Mouse (Mus musculus): ENCODE measurements around the gene Abhd17a.

Gene Abhd17a

DNA sequence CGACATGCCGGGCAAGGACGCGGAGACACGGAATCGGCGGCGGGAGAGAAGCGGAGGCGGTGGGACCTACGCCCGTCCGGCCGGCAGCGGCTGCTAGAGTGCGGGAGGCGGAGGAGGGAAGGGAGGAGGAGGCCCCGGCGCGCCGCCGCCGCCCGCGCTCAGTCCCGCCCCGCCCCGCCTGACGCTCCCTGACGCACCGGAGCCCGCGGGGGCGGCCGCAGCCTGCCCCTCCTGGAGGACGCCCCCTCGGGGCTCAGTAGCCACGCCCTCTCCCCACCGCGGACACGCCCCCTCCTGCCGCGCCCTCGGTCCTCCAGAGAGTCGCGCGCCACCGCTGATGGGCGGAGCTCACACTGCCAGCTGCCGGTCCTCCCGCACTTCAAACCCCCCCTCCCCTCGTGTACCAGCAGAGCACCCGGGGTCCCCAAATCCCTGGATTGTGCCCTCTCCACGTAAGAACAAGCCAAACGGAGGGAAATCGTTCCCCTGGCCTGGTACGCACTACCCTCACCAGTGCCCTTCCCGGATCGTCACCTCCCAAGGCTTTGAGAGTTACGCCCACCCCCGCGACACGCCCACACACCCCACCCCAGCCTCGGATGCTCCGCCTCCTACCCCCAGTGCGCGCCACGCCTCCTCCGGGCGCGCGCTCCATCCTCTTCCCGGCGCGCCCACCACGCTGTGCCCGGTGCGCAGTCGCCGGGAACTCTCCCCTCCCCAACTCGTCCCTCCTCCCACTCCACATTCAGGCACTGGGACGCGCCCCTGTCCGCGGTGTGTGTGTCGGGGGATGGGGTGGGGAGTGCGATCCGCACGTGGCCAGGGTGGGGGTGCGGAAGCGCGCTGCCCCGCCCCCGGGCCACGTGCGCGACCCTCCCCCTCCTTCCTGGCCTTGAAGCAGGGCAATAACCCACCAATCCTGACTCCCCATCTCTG is 12.7 kb downstream of the Abhd17a start, which contains the start of gene Klf16:
TSS of gene Klf16 (minus strand) at position 127 of the 936 bp plus-strand sequence.
- peak; percentile 92 to 94 for DNase-seq (ENCODE audit: low spot score in 2 of 2)

DNA sequence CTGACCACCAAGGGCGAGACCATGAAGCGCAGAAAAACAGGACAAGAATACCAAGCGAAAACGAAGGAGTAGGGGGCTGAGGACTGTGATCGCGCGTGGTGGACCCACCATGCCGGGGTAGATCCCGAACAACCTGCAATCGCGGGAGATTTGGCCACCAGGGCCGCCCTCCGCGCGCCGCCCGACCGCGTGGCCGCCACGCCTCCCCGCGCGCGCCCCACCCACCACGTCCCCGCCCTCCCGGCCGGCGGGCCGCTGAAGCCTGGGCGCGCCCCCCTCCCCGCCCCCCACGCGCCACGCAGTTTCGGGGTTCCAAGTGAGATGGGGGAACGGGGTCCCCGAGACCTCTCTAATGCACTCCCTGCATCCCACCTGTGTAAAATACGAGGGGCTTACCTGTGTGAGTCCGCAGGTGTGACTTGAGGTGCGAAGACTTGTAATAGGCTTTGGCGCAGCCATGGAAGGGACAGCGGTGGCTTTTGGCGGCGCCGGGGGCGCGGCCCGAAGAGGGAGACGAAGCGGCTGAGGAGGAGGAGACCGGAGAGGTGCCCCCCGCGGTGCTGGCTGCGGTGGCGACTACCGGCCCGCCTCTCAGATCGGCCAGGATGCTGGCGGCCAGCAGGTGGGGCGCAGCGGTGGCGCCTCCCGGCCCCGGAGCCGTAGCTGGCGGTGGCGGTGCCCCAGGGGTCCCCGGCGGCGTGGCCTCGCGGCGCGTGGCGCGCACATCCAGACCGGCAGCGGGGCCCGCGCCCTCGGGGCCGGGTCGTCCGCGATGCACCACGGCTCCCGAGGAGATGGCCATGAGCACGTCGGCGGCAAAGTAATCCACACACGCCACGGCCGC is 13.6 kb downstream of the Abhd17a start:
- no peak for DNase-seq (ENCODE audit: low spot score in 2 of 2)

DNA sequence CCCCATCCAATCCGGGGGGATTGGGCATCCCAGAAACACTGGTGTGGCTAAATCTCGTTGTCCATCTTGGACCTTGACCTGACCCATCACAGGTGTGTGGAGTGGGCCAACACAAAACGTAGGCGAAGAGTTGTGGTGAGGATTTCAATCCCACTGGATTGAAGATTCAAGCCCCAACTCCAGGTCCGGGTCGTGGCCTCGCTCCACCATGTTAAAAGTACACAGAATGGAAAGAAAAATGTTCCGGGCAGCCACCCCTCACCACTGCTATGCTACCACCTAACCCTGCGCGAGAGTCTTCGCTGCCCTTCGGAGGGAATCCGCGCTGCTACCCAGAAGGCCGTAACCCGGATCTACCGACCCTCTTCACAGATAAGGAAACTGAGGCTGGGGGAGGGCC is 14.2 kb downstream of the Abhd17a start:
- no peak for DNase-seq (ENCODE audit: low spot score in 2 of 2)

DNA sequence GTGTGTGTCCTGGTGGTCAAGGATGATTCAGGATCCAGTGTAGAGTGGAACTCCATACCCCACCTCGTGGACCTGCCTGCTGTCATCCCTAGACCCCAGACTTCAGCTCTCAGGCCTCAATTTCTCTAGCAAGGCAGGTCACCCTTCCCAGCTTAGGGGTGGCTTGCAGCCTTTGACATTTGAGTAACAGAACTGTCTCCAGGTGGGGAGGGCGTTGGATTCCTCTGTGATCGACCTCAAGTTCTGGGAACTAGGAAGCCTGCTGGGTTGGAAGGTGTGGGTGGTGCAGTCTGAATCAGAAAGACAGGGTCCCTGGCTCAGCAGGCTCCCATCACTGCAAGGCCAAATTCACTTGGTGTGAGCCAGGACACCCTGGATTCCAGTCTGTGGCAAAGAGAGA is 15.2 kb downstream of the Abhd17a start:
- DNase-seq (ENCODE audit: low spot score in 2 of 2): no peak

DNA sequence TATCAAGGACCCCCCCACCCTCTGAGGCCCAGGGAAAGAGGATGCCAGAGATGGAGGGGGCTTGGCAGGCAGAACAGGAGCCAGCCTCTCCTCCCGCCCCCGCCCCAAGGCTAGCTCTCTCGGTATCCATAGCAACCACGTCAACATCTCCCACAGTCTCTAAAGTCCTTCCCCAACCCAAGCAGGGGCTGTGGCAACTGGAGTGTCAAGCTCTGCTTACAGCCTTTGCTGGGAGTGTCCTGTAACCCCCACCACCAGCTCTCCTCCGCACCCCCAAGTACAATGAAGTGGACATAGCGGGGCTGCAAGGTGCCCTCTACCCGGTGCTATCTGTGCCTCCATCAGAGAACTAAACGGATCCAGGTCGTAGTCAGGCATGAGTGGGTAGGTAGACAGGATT is 16.2 kb downstream of the Abhd17a start:
- no peak for DNase-seq (ENCODE audit: low spot score in 2 of 2)

DNA sequence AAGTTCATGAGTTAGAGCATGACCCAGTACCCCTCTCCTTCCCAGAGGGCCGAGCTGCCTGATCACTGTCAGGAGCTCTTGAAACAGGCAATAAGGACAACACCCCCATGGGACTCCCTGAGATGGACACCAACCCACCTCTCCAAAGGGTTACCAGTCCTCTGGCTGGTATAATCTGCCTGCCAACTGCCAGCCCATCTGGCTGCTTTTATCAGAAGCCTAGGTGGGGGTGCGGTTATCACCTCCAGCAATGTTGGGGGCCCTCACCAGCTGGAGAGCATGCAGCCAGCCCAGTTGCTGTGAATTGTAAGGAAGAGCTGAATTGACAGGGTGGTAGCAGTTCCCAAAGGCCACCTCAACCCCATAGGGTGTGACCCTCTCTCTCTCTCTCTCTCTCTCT is 17.7 kb downstream of the Abhd17a start:
- DNase-seq (ENCODE audit: low spot score in 2 of 2): no peak

DNA sequence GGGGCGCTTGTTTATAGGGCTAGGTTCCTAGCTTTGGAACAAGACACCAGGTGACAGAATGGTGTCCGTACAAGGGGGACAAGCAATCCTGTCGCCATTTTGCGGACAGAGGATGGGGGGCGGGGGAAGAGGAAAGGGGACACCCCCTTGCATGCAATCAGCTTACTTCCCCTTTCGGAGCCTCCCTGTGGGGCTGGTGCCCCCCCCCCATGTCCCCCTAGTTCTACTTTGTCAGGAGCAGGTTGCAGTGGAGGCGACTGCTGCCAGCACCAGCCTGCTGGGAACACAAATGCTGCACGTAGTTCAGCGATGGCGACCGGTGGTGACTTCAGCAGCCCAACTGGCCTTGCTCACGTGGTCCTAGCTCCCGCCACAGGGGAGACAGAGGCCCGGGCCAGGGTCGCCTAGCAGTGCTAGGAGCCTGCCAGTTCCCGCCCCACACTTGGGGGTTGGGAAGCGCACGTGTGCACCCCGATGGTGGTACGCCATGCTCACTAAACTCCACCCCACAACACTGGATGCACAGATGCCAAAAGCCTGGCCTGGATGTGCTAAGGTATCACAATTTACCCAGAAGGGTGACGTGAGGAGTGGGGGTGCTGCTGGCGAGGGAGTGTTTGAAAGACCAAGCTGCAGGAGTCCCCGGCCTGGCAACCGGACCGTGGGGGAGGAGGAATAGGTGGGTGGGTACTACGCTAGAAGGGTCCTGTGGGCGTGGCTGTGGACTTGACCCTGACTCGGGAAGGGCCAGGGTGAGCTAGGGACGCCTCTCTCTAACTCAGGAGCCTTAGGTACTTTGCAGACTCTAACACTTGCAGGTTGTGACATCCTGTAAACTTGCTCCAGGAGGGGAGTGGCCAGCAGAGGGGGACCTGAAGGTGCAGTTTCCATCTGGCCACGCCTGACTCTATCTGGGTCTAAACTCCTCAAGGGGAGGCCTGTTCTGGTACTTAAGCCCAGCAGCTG is 19.0 kb downstream of the Abhd17a start:
- no peak for DNase-seq (ENCODE audit: low spot score in 2 of 2)

DNA sequence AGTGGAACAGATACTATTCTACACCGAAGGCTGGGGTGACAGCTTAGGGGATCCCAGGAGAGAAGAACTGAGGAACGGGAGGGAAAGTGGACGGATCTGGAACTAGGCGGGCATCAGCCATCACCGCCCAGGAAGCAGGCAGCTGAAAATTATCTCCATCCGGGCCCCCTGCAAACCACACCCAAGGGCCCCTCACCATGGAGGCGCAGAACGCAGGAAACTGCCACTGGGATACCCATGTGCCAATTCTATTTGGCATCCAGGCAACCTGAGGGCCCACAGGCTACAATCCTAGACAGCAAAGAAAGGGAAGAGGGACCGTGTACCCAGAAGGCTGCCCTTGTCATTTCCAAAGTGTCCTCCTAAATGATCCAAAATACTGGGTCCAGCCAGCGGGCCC is 19.7 kb downstream of the Abhd17a start:
- DNase-seq (ENCODE audit: low spot score in 2 of 2): no peak

DNA sequence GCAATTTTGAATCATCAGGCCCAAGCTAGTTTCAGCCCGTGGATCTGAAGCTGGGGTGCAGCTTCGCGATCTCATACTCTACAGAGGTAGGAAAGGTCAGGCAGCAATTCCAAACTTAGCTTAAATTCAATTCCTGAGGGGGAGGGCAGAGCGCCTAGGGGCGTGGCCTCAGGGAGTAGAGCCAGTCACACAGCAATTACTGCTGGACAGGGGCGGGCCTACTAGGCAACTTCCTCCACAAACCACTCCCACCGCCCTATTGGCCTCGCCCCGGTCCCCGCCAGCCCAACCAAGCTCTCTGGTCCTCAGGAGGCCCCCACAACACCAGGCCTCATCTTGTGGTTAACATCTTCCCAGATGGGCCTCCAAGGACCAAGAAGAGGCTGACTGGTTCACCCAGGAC is 20.5 kb downstream of the Abhd17a start:
- no peak for DNase-seq (ENCODE audit: low spot score in 2 of 2)

DNA sequence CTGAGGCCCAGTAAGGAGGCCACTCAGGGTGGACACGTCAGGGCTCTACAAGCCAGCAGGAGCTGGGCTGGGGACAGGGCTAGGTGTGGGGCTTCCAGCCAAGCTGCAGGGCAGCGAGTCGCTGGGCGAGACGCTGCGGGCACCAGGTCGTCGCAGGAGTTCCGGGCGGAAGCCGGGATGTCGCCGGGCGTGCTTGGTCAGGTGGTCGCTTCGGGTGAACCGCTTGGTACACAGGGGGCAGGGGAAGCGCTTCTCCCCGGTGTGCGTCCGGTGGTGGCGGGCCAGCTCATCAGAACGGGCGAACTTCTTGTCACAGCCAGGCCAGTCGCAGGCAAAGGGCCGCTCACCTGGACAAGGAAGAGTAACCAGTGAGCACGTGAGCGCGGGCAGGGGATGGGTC is 21.3 kb downstream of the Abhd17a start:
- no peak for DNase-seq (ENCODE audit: low spot score in 2 of 2)

DNA sequence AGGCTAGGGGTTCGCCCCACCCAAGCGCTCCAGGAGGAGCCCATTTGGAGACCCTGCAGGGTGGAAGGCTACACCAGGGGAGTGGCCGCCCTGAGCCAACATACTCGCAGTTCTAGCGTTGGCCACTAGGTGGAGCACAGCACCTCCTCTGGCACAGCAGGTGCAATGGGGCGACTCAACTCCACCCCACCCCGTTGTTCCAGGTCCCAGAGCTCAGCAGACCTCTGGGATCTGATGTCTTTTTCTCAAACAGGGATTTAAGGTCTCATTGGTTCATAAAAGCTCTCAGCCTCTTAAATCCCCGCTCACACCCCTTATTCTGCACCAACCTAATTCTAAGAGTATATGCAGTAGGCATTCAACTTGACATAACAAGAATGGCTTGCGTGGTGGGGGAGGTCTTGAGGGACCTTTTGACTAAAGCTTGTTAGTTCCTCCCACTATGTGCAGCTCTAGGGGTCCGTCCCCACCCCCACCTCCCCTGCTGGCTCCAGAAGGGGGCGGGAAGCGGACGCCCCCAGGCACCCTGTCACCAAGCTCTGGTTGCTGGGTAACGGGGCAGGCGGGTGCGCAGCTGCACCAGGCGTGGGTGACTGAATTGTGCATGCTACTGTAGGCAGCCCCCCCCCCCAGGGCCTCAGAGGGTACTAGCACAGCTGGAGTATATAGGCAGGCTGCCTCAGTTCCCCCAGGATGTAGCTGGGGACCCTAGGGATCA is 23.6 kb downstream of the Abhd17a start:
- DNase-seq (ENCODE audit: low spot score in 2 of 2): peak; percentile 82 to 84

DNA sequence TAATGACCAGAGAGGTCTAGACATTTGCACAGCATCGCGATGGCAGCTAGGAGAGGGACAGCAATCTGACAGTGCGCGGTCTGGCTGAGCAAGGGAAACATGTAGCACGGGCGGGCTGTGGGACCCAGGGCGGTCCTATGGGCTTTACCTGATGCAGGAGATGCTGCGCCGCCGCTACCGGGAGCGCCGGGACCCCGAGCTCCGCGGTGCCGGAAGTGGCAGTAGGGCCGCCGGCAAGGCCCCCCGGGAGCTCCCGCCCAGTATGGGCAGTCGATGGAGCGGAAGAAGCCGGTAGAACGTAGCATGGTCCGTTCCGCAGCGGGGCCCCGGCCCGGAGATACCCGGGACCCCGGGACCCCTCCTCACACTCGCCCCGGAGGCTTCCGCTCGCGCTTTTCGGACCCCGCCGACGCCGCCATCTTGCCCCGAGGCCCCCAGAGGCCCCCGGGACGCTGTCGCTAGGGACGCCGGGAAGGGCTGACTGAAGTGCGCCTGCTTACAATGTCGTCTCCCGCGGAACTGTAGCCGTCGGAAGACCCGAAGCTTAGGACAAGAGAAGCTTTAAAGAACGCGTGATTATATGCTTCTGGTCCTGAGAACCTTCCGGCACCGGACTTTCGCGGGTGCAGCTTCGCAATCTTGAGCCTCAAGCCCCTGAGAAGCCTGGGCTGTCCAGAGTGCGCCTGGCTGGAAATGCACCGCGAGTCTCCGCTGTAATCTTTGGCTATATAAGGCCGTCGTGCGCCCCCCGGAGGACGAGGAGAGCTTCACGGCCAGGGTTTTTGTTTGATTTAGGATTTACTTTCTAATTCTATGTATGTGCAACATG is 28.8 kb downstream of the Abhd17a start, which contains the start of gene Rexo1:
TSS of gene Rexo1 (minus strand) at position 445 of the 829 bp plus-strand sequence.
- DNase-seq (ENCODE audit: low spot score in 2 of 2): peak; percentile 91 to 94

DNA sequence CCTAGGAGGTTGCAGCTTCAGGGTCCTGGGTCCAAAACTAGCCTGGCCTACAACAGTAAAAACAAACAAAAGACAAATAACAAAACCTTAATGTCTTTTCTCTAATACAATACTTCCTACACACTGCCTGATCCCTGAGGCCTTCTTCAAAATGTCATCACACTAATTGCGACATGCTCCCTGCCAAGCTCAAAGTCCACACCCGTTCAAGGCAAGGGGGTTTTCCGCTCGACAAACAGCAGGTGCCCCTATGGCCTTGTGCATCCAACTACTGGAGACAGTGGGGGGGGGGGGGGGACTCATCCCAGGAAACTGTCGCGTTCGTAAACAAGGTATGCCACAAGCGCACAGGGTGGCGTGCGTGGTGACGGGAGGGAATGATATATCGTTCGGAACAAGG is 29.5 kb downstream of the Abhd17a start:
- no peak for DNase-seq (ENCODE audit: low spot score in 2 of 2)

DNA sequence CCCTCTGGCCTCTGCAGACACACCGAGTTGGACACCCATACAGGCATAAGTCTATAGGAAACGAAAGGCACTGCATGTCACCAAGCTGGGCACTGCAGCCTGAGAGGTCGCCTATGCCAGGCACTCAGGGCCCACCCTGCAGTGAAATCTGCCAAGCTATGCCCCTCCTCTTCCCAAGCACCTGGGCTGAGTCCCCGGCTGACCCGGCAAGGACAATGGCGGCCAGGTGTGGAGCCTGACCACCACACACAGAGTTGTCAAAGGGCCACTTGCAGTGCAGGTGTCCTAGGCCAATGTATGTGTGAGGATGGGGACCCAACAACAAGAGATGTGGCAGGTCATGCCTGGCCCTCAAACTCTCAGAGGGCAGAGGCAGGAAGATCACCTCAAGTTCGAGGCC is 30.7 kb downstream of the Abhd17a start:
- no peak for DNase-seq (ENCODE audit: low spot score in 2 of 2)

DNA sequence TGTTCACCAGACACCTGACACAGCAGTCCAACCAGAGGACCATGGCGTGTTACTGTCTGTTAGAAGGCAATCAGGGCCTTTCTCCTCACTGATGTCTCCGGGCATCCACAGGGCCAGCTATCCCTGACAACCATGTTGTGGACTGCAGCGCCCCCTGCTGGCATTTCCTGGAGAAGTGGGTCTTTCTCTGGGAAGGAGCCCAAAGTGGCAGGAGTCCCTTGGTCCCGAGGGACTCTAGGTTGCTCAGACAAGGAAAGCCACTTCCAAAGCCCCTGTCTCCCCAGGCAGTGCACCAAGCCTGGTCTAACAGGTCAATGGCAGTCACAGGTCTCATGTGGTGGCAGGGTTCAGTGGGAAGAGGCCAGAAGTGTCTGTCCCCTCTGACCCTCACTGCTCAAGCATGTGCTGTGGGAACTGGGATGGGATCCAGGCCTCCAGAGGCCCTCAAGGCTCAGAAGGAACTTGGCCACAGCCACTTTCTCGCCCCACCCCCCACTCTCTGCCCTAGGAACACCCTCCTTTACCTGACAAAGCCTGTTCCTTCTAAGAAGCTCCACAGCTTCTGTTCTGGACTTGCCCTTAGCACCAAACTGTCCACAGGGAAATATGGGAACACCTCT is 32.7 kb downstream of the Abhd17a start:
- DNase-seq (ENCODE audit: low spot score in 2 of 2): peak; percentile 48

DNA sequence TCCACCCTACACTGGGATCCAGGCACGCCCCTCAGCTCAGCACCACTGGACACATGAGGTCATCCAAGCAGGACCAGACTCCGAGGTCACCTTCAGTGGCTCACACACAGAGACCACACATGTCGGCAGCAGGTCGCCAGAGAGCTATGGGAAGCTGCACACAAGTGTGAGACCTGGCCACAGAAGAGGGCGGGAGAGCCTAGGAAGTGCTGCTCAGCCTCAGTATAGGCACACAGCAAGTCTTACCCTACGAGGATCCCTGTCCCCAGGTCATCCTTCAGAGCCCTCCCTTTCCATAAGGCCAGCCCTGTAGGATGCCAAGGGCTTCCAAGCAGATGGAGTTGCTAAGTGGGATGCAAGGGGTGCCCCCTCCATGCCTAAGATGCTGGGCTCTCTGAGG is 36.1 kb downstream of the Abhd17a start:
- DNase-seq (ENCODE audit: low spot score in 2 of 2): no peak

DNA sequence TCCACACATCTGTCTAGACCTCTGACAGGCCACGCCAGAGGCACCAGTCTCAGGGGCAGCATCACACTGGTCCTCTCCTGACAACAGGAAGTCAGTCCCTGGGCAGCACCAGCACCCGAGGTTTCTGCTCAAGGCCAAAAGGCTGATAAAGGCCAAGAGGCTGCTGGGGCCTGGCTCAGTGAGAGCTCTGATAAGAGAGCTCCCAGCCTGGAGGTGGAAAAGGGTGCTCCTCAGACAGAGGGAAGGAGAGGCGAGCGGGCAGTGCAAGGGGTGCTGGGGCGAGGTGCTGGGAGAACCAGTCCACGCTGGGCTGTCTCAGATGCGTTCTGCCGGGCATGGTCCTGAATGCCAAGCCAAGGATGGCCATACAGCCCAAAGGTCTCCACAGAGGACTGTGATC is 36.6 kb downstream of the Abhd17a start:
- no peak for DNase-seq (ENCODE audit: low spot score in 2 of 2)

DNA sequence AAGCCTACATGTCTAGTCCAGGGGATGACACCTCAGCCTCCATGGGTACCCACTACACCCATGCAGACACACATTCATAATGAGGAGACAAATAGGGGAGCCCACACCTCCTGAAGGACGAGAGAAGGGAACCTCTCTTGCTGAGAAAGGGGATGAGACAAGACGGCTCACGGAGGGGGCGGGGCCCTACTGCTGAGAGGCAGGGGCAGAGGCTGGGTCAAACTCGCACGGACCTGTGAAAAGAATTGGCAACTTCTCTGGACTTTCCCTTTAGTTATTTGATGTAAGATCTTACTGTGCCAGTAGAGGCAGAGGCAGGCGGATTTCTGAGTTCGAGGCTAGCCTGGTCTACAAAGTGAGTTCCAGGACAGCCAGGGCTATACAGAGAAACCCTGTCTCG is 37.8 kb downstream of the Abhd17a start:
- no peak for DNase-seq (ENCODE audit: low spot score in 2 of 2)

DNA sequence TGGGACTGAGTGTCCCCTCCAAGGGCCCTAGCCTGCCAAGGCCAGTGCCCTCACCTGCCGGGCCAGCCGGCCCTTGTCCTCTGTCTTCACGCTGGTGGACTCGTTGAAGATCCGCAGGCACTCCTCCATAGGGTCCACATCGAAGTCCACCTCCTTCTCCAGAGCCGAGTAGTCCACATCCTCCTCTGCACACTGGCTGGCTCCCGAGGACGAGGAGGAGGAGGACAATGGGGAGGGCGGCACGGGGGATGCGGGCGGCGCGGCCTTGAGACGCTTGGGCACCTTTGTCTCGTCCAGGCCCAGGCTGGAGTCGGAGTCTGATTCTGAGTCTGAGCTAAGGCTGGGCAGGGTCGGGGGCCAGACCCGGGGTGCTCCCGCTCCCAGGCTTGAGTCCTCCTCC is 40.9 kb downstream of the Abhd17a start:
- no peak for DNase-seq (ENCODE audit: low spot score in 2 of 2)

Measured in right cerebral cortex, postnatal 36 days (tissue).